Mouse (Mus musculus) hindbrain, postnatal 0 days (tissue): ENCODE measurements around the gene Camk1g. TPM values are rescaled to one million over a fixed set of nuclear protein-coding genes. Genes with fewer than 3 reads are reported as not detected.

ENCODE experiments used
- ATAC-seq: fragments of 200-750 bp; cut with Nextera tagmentation; 2 replicates; pipeline ENCODE4 v1.8.0; 2017; ENCODE audit warnings: mild to moderate bottlenecking, moderate TSS enrichment, moderate library complexity
- DNase-seq: peaks from one replicate; pipeline ENCODE4 v3.0.0-alpha.2; 2015; ENCODE audit warnings: low spot score
- H3K27ac ChIP-seq: fragments of 300-500 bp; sonication (generic); 2 replicates; pipeline ENCODE4 v1.5.1; 2014; ENCODE audit warnings: mild to moderate bottlenecking
- H3K27me3 ChIP-seq: fragments of 300-500 bp; sonication (generic); 2 replicates; pipeline ENCODE4 v1.6.1; 2014; ENCODE audit warnings: low read length, mixed read lengths; ENCODE audit not compliant: insufficient read depth
- H3K36me3 ChIP-seq: fragments of 300-500 bp; sonication (generic); 2 replicates; pipeline ENCODE4 v1.6.1; 2014; ENCODE audit warnings: low read length, mixed read lengths; ENCODE audit not compliant: insufficient read depth
- H3K4me1 ChIP-seq: fragments of 300-500 bp; sonication (generic); 2 replicates; pipeline ENCODE4 v1.6.1; 2014; ENCODE audit warnings: antibody characterized with exemption, low read length, mixed read lengths; ENCODE audit not compliant: insufficient read depth
- H3K4me2 ChIP-seq: fragments of 300-500 bp; sonication (generic); 2 replicates; pipeline ENCODE4 v1.6.1; 2014; ENCODE audit warnings: low read depth, mild to moderate bottlenecking, low read length, moderate library complexity, mixed read lengths
- H3K4me3 ChIP-seq: fragments of 300-500 bp; sonication (generic); 2 replicates; pipeline ENCODE4 v1.5.1; 2014; ENCODE audit warnings: low read length
- H3K9ac ChIP-seq: fragments of 300-500 bp; sonication (generic); replicated peaks from 2 replicates; pipeline ENCODE4 v1.6.1; 2014; ENCODE audit warnings: mild to moderate bottlenecking, low read length, moderate library complexity, mixed read lengths
- H3K9me3 ChIP-seq: fragments of 300-500 bp; sonication (generic); 2 replicates; pipeline ENCODE4 v1.6.1; 2016; ENCODE audit warnings: low read length, mixed read lengths
- CTCF ChIP-seq: IDR thresholded peaks from 2 replicates; pipeline ENCODE4 v1.5.1; 2016; ENCODE audit warnings: antibody characterized with exemption, control low read depth, low read depth
- WGBS: fragments of 180-500 bp; shearing (Covaris S2); extraction: QIAGEN DNeasy Blood & Tissue Kit; methylation state at CpG from one replicate; pipeline ENCODE4 v1.1.7; 2014; 5-methylcytosine and 5-hydroxymethylcytosine counted together
- polyA plus RNA-seq: library from polyadenylated mRNA; unstranded; fragments of >200 nt; fragmentation: Nextera tagmentation; extraction: Ambion mirVana; gene quantifications from 2 replicates; pipeline ENCODE4 v1.2.1, GENCODE M21; 2015
- total RNA-seq: library from RNA; depleted of rRNA; stranded (reverse); fragments of >200 nt; gene quantifications from 2 replicates; pipeline ENCODE4 v1.2.3, GENCODE M21; 2014; rRNA removed

The Camk1g gene
- 32.9 and 34.6 TPM in 2 replicates for total RNA-seq
- 30.9 and 35.1 TPM in 2 replicates for polyA plus RNA-seq

DNA sequence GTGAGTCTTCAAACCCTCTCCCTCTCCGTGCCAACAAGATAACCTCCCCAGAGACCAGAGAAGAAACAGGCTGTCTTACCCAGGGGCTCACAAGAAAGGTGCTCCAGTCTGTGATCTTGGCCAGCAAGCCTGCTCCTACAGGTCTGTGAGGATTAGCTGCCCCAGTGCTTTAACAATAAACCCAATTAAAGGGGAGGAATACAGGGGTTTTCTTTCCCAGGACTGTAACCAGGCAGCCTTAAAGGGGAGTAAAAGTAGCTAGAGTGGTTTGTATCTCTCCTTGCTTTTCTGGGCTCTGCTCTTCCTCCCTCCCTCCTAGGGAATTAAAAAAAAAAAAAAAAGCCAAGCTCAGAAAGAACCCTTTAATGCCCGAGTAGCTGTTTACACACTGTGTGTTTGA lies at the start of gene Camk1g:
Gene Camk1g, minus strand, starts transcription at position 203 of the 400 bp plus-strand sequence.
- peak within 1 kb of the TSS; percentile 48 for H3K9ac ChIP-seq
- H3K4me1 ChIP-seq, result peaks cover 29% of the 10 kb centered on the region
- H3K4me2 ChIP-seq, result peak within 1 kb of the TSS; percentile 68
- no peak; the same call in 1 of the 2 replicates for TF ChIP-seq CTCF
- H3K4me3 ChIP-seq, result peak within 1 kb of the TSS; percentile 42
- H3K36me3 ChIP-seq, result no peaks in the 10 kb centered on the region
- no peaks in the 10 kb centered on the region for H3K9me3 ChIP-seq
- peak within 1 kb of the TSS; percentile 73; the same call in 1 of the 2 replicates for H3K27ac ChIP-seq
- WGBS, result 3% methylated on average over 2 of the region's 2 CpGs
- H3K27me3 ChIP-seq, result no peaks in the 10 kb centered on the region
- ATAC-seq (peak; percentile 92), DNase-seq (peak; percentile 86)

- H3K9ac ChIP-seq, result no peak overlapping the region
- H3K36me3 ChIP-seq, result no peaks in the 10 kb centered on the region
- peaks cover 12% of the 10 kb centered on the region for H3K4me1 ChIP-seq
- H3K27ac ChIP-seq, result no peak overlapping the region
- no peaks in the 10 kb centered on the region for H3K9me3 ChIP-seq
- WGBS, result 5% methylated on average over 2 of the region's 2 CpGs
- peak; percentile 32 for DNase-seq
- H3K4me3 ChIP-seq, result no peak overlapping the region
- H3K4me2 ChIP-seq, result no peak overlapping the region
- no peak for TF ChIP-seq CTCF
- no peaks in the 10 kb centered on the region for H3K27me3 ChIP-seq
- ATAC-seq, result no peak
Observed at GRCm38 (mm10) chr1:193419168-193419567, 49.1 kb upstream of the Camk1g start.

DNA sequence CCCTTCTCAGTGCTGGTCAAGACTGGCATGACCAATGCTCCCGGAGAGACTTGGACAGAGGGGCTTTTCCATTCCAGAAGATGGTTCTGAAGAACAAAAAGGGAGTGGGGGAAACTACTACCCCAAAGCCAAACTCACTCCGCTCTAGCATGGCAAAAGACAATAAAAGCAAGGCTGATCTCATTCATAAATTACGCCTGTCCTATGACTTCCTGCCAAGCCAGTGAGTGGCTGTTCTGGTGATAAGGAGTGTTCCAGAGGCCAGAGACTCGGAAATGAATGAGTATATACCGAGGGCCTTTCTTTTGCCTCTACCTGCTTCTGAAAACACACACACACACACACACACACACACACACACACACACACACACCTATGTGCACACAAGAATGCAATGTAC lies 48.6 kb upstream of the Camk1g start:
- ATAC-seq, result no peak
- Histone ChIP-seq H3K4me1 (peaks cover 12% of the 10 kb centered on the region), H3K27ac (no peak overlapping the region), H3K4me3 (no peak overlapping the region), H3K4me2 (no peak overlapping the region), H3K9me3 (no peaks in the 10 kb centered on the region), H3K27me3 (no peaks in the 10 kb centered on the region), H3K36me3 (no peaks in the 10 kb centered on the region), H3K9ac (no peak overlapping the region)
- no peak for TF ChIP-seq CTCF
- WGBS, result 68% methylated on average over 5 of the region's 5 CpGs
- no peak for DNase-seq

DNA sequence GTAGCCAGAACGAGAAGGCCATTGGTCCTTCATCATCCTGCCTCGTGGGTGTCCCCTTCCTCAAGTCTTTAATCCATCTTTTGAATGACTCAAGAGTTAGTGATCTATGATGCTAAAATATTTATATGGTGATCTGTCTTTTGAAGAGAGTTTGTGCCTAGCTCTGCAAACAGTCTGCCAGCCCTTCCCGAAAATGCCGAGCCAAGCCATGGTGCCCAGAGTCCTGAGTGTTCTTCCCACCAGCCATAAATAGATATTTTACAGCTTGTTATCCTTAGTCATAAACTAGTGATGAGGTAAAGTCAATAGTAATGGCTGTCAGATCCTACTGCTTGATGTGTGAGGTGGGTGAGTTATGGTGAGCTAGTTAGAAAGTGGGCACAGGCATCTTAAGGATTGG lies 44.0 kb upstream of the Camk1g start:
- no peaks in the 10 kb centered on the region for H3K36me3 ChIP-seq
- no peak for TF ChIP-seq CTCF
- WGBS, result 91% methylated on average over 4 of the region's 4 CpGs
- H3K27me3 ChIP-seq, result no peaks in the 10 kb centered on the region
- ATAC-seq, result no peak
- H3K4me1 ChIP-seq, result peaks cover 9% of the 10 kb centered on the region
- no peak overlapping the region for H3K4me2 ChIP-seq
- no peak overlapping the region for H3K4me3 ChIP-seq
- H3K27ac ChIP-seq, result no peak overlapping the region
- no peaks in the 10 kb centered on the region for H3K9me3 ChIP-seq
- H3K9ac ChIP-seq, result no peak overlapping the region
- DNase-seq, result no peak

DNA sequence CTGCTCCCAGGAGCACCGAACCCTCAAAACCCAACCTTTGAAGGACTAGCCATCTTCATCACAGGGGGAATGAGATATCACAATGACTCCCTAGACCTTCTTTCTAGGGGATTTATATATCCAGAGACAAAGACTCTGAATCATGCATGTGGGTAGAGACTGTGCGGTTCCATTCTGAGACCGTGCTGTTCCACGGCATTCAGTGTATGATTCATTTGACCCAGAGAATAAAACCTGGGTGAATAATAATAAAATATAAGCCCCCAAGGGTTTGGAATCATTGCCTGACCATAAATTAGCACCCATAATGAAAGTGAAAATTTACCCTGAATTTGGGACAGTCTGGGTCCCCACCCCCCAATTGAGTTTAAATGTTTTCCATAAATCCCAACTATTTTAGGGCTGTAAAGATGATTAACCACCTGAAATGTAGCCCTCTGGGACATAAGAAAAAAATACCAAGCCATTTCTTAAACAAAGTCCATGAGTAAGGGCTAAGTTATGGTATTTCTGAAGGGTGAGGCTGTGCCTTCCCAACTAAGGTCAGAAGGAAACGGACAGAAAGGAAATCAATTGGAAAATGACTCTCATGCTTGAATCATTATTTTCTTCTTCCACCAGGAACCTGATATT lies 43.4 kb upstream of the Camk1g start:
- WGBS, result 93% methylated on average over 5 of the region's 5 CpGs
- Histone ChIP-seq H3K4me1 (peaks cover 6% of the 10 kb centered on the region), H3K4me3 (no peak overlapping the region), H3K9me3 (no peaks in the 10 kb centered on the region), H3K27ac (no peak overlapping the region), H3K9ac (no peak overlapping the region), H3K27me3 (no peaks in the 10 kb centered on the region), H3K36me3 (no peaks in the 10 kb centered on the region), H3K4me2 (no peak overlapping the region)
- no peak for TF ChIP-seq CTCF
- DNase-seq, result no peak
- no peak for ATAC-seq

- DNase-seq, result no peak
- no peak overlapping the region for H3K4me3 ChIP-seq
- H3K9me3 ChIP-seq, result no peaks in the 10 kb centered on the region
- no peaks in the 10 kb centered on the region for H3K27me3 ChIP-seq
- H3K36me3 ChIP-seq, result no peaks in the 10 kb centered on the region
- H3K9ac ChIP-seq, result no peak overlapping the region
- H3K4me1 ChIP-seq, result peaks cover 2% of the 10 kb centered on the region; the same call in 1 of the 2 replicates
- H3K4me2 ChIP-seq, result no peak overlapping the region
- 29% methylated on average over 6 of the region's 6 CpGs for WGBS
- peak; percentile 22; the same call in 1 of the 2 replicates for TF ChIP-seq CTCF
- no peak overlapping the region for H3K27ac ChIP-seq
- ATAC-seq, result no peak
Observed at GRCm38 (mm10) chr1:193407487-193407886, 37.4 kb upstream of the Camk1g start.

DNA sequence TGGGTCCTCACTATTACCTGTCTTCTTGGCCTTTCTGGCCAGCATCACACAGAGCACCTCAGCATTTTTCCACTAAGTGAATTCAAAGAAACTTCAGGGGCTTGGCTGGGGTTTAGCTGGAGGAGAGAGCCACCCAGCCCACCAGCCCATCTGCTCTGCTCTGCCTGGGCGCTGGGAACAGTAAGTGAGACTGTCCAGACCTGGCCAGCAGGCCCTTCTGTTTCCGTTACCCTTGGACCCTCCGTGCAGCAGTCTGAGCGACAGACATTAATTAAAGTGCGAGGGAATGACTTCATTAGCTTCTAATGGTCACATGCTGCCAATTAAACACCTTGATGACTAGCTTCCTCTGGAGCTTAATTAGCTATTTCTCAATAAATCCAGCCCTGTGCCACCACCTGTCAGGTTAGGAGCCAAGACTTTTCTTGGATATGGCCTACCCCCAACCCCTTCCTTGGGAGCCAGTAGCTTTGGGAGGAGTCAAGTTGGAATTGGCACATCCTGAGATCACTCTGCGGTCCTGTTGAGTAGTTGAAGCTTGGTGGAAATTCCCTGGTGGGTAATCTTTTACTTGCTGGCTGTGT lies 36.1 kb upstream of the Camk1g start:
- peak; percentile 68 for ATAC-seq
- 45% methylated on average over 6 of the region's 6 CpGs for WGBS

More for the DNA sequence above, 36.1 kb upstream of the Camk1g start:
- no peak overlapping the region for H3K27ac ChIP-seq
- no peak overlapping the region for H3K4me2 ChIP-seq
- peaks cover 6% of the 10 kb centered on the region; the same call in 1 of the 2 replicates for H3K4me1 ChIP-seq
- TF ChIP-seq CTCF, result no peak
- no peak overlapping the region for H3K9ac ChIP-seq
- H3K4me3 ChIP-seq, result no peak overlapping the region
- no peaks in the 10 kb centered on the region for H3K36me3 ChIP-seq
- H3K9me3 ChIP-seq, result no peaks in the 10 kb centered on the region
- no peaks in the 10 kb centered on the region for H3K27me3 ChIP-seq
- DNase-seq, result peak; percentile 58
